Mouse (Mus musculus): ENCODE results near the gene Cdkn3. TPM values are rescaled to one million over a fixed set of nuclear protein-coding genes. Genes with fewer than 3 reads are reported as not detected.

The Cdkn3 gene
- polyA plus RNA-seq, 1 experiment from 2014 or later: 30.3 TPM

DNA sequence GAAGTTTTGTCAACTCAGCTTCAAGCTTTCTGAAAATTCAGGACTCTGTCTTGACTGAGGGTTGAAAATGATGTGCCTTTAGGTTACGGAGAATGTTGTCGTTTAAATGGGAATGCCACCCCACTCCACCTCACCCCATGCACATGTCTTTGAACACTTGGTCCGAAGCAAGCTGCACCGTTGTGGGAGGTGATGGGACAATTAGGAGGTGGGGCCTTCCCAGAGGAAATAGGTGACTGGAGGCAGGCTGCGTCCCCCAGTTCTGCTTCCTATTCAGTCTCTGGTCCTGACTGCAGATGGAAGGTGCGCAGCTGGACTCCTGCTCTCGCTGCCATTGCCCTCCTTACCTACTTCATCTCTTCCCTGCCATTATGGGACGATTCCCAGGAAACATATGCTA lies 4.5 kb upstream of the Cdkn3 start:
- Histone ChIP-seq H3K27me3 (ENCODE audit: control insufficient read depth, insufficient read depth, low read length) (no peaks in the 10 kb centered on the region), H3K36me3 (ENCODE audit: control insufficient read depth, insufficient read depth, low read length) (no peaks in the 10 kb centered on the region), H3K9ac (ENCODE audit: low read length) (no peak overlapping the region), H3K4me2 (replicated peaks; ENCODE audit: low read depth) (no peak overlapping the region), H3K9me3 (ENCODE audit: control insufficient read depth, low read length) (no peaks in the 10 kb centered on the region), H3K4me3 (ENCODE audit: low read depth, low read length) (no peak overlapping the region), H3K27ac (replicated peaks) (no peak overlapping the region), H3K4me1 (replicated peaks; ENCODE audit: control insufficient read depth, insufficient read depth) (no peaks in the 10 kb centered on the region)
- WGBS: 92% methylated on average over 8 of the region's 8 CpGs
- TF ChIP-seq CTCF (IDR thresholded peaks at IDR 0.05; ENCODE audit: low read depth): no peak
- no peak for TF ChIP-seq EP300 (optimal IDR thresholded peaks at IDR 0.05)
- DNase-seq (ENCODE audit: low spot score) (no peak), ATAC-seq (ENCODE audit: low FRiP score, low TSS enrichment) (no peak)

- no peak for ATAC-seq (ENCODE audit: low FRiP score, low TSS enrichment)
- TF ChIP-seq CTCF (IDR thresholded peaks at IDR 0.05; ENCODE audit: low read depth) (no peak), EP300 (optimal IDR thresholded peaks at IDR 0.05) (no peak)
- Histone ChIP-seq H3K4me1 (replicated peaks; ENCODE audit: control insufficient read depth, insufficient read depth) (no peaks in the 10 kb centered on the region), H3K4me2 (replicated peaks; ENCODE audit: low read depth) (no peak overlapping the region), H3K27ac (replicated peaks) (no peak overlapping the region), H3K9ac (ENCODE audit: low read length) (no peak overlapping the region), H3K27me3 (ENCODE audit: control insufficient read depth, insufficient read depth, low read length) (no peaks in the 10 kb centered on the region), H3K4me3 (ENCODE audit: low read depth, low read length) (no peak overlapping the region), H3K36me3 (ENCODE audit: control insufficient read depth, insufficient read depth, low read length) (no peaks in the 10 kb centered on the region), H3K9me3 (ENCODE audit: control insufficient read depth, low read length) (no peaks in the 10 kb centered on the region)
- no peak for DNase-seq (ENCODE audit: low spot score)
- WGBS: 58% methylated on average over 9 of the region's 9 CpGs
Measured at GRCm38 (mm10) chr14:46757736-46758135, 2.6 kb upstream of the Cdkn3 start.

GRCm38 (mm10) chr14:46759970-46760354 lies 379 bp upstream of the Cdkn3 start:
- H3K27me3 ChIP-seq (ENCODE audit: control insufficient read depth, insufficient read depth, low read length): no peaks in the 10 kb centered on the region
- ATAC-seq (ENCODE audit: low FRiP score, low TSS enrichment) (no peak), DNase-seq (ENCODE audit: low spot score) (no peak)
- H3K9me3 ChIP-seq (ENCODE audit: control insufficient read depth, low read length): no peaks in the 10 kb centered on the region
- H3K4me3 ChIP-seq (ENCODE audit: low read depth, low read length): peak overlapping the region; percentile 82; the same call in 1 of the 2 replicates
- H3K4me1 ChIP-seq (replicated peaks; ENCODE audit: control insufficient read depth, insufficient read depth): no peaks in the 10 kb centered on the region
- peak overlapping the region; percentile 94 for H3K4me2 ChIP-seq (replicated peaks; ENCODE audit: low read depth)
- no peak overlapping the region for H3K9ac ChIP-seq (ENCODE audit: low read length)
- peaks cover 4% of the 10 kb centered on the region for H3K36me3 ChIP-seq (ENCODE audit: control insufficient read depth, insufficient read depth, low read length)
- 2% methylated on average over 7 of the region's 7 CpGs for WGBS
- no peak overlapping the region for H3K27ac ChIP-seq (replicated peaks)
- no peak for TF ChIP-seq CTCF (IDR thresholded peaks at IDR 0.05; ENCODE audit: low read depth)
- no peak for TF ChIP-seq EP300 (optimal IDR thresholded peaks at IDR 0.05)

- DNase-seq (ENCODE audit: low spot score): peak; percentile 34
- H3K4me2 ChIP-seq (replicated peaks; ENCODE audit: low read depth): peak overlapping the region; percentile 94
- peak overlapping the region; percentile 68 for H3K9ac ChIP-seq (ENCODE audit: low read length)
- WGBS: 40% methylated on average over 6 of the region's 6 CpGs
- no peaks in the 10 kb centered on the region for H3K27me3 ChIP-seq (ENCODE audit: control insufficient read depth, insufficient read depth, low read length)
- H3K27ac ChIP-seq (replicated peaks): no peak overlapping the region
- H3K4me3 ChIP-seq (ENCODE audit: low read depth, low read length): peak overlapping the region; percentile 82
- H3K36me3 ChIP-seq (ENCODE audit: control insufficient read depth, insufficient read depth, low read length): peaks cover 4% of the 10 kb centered on the region
- ATAC-seq (ENCODE audit: low FRiP score, low TSS enrichment): peak; percentile 22; the same call in 1 of the 2 replicates
- no peak for TF ChIP-seq EP300 (optimal IDR thresholded peaks at IDR 0.05)
- no peak for TF ChIP-seq CTCF (IDR thresholded peaks at IDR 0.05; ENCODE audit: low read depth)
- no peaks in the 10 kb centered on the region for H3K4me1 ChIP-seq (replicated peaks; ENCODE audit: control insufficient read depth, insufficient read depth)
- H3K9me3 ChIP-seq (ENCODE audit: control insufficient read depth, low read length): no peaks in the 10 kb centered on the region
Measured at GRCm38 (mm10) chr14:46761186-46761585, 845 bp downstream of the Cdkn3 start.

DNA sequence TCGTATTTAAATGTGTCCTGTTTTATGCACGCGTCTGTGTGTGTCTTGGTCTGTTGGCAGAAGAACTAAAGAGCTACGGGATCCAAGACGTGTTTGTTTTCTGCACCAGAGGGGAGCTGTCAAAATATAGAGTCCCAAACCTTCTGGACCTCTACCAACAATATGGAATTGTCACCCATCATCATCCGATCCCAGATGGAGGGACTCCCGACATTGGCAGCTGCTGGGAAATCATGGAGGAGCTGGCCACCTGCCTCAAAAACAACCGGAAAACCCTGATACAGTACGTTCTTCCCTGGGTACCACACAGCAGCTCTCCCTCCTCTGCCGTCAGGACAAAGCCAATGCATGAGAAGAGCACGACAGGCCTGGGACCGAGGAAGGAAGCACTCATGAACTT lies 6.8 kb downstream of the Cdkn3 start:
- H3K4me3 ChIP-seq (ENCODE audit: low read depth, low read length): no peak overlapping the region
- no peaks in the 10 kb centered on the region for H3K9me3 ChIP-seq (ENCODE audit: control insufficient read depth, low read length)
- no peak overlapping the region for H3K4me2 ChIP-seq (replicated peaks; ENCODE audit: low read depth)
- WGBS: 81% methylated on average over 12 of the region's 12 CpGs
- H3K9ac ChIP-seq (ENCODE audit: low read length): no peak overlapping the region
- no peak overlapping the region for H3K27ac ChIP-seq (replicated peaks)
- no peaks in the 10 kb centered on the region for H3K4me1 ChIP-seq (replicated peaks; ENCODE audit: control insufficient read depth, insufficient read depth)
- H3K27me3 ChIP-seq (ENCODE audit: control insufficient read depth, insufficient read depth, low read length): no peaks in the 10 kb centered on the region
- H3K36me3 ChIP-seq (ENCODE audit: control insufficient read depth, insufficient read depth, low read length): peaks cover 4% of the 10 kb centered on the region
- no peak for DNase-seq (ENCODE audit: low spot score)
- TF ChIP-seq EP300 (optimal IDR thresholded peaks at IDR 0.05) (no peak), CTCF (IDR thresholded peaks at IDR 0.05; ENCODE audit: low read depth) (no peak)
- no peak for ATAC-seq (ENCODE audit: low FRiP score, low TSS enrichment)

DNA sequence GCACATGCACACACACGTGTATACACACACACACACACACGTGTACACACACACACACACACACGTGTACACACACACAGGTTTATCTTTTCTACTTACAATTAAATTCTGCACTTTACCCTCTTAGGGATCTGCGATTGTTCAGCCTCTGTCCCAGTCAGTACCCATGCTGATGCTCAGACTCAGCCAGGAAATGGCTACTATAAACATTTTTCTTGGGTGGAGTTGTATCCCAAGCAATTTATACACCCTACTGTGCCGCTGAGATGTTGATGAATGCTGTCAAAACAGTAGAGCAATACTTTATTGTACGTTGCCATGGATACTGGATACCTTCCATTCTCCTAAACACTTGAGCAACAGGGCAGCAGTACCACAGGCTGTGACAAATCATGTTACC lies 9.7 kb downstream of the Cdkn3 start:
- H3K4me2 ChIP-seq (replicated peaks; ENCODE audit: low read depth): no peak overlapping the region
- WGBS: 68% methylated on average over 6 of the region's 6 CpGs
- H3K9ac ChIP-seq (ENCODE audit: low read length): no peak overlapping the region
- ATAC-seq (ENCODE audit: low FRiP score, low TSS enrichment) (no peak), DNase-seq (ENCODE audit: low spot score) (no peak)
- no peak overlapping the region for H3K27ac ChIP-seq (replicated peaks)
- no peak overlapping the region for H3K4me3 ChIP-seq (ENCODE audit: low read depth, low read length)
- H3K4me1 ChIP-seq (replicated peaks; ENCODE audit: control insufficient read depth, insufficient read depth): no peaks in the 10 kb centered on the region
- H3K9me3 ChIP-seq (ENCODE audit: control insufficient read depth, low read length): no peaks in the 10 kb centered on the region
- no peaks in the 10 kb centered on the region for H3K27me3 ChIP-seq (ENCODE audit: control insufficient read depth, insufficient read depth, low read length)
- H3K36me3 ChIP-seq (ENCODE audit: control insufficient read depth, insufficient read depth, low read length): peaks cover 6% of the 10 kb centered on the region
- TF ChIP-seq EP300 (optimal IDR thresholded peaks at IDR 0.05) (no peak), CTCF (IDR thresholded peaks at IDR 0.05; ENCODE audit: low read depth) (no peak)
